Mouse (Mus musculus) CD4-positive helper T cell, adult 2 months (primary cell): Measurements from ENCODE around the gene Notch3.
"Not testable (repeated sequence)": the region's sequence is repeated elsewhere in the genome, so short reads cannot be mapped to it uniquely, and the experiment has no call there.

ENCODE experiments used
- DNase-seq: peaks from one replicate; pipeline ENCODE4 v3.0.0-alpha.2; 2012; ENCODE audit warnings: low read depth, missing footprints, low spot score

Gene Notch3

DNA sequence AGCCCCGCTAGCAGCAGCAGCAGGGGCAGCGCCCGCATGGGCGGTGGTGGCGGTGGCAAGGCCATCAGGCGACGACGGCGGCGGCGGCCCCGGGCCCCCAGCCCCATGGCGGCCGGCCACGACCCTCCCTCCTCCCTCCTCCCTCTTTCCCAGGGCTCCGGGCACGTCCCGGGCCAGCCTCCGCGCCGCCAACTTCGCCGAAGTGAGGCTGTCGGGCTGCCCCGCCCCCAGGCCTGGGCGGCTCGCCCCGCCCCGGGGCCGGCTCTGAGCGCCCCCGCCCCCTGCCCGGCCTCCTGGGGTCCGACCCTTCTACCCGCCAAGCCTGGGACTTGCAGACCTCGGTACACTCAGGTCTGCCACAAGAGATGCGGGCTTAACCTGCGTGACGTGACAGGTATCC lies at the start of gene Notch3:
TSS of gene Notch3 (minus strand) at position 166 of the 400 bp plus-strand sequence.
- DNase-seq, result peak; percentile 41

DNA sequence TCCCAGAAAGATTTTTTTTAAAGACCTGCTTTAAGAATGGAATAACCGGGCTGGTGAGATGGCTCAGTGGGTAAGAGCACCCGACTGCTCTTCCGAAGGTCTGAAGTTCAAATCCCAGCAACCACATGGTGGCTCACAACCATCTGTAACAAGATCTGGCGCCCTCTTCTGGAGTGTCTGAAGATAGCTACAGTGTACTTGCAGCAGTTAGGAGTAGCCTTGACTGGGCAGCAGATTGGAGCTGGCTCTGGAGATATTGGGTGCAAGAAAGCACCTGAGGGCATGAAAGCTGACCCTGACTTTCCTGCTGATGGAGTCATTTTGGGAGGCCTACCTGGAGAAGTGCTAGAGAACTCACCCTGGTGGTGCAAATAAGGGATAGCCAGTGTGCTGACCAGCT lies 48.9 kb upstream of the Notch3 start:
- DNase-seq, result not testable (repeated sequence)

DNA sequence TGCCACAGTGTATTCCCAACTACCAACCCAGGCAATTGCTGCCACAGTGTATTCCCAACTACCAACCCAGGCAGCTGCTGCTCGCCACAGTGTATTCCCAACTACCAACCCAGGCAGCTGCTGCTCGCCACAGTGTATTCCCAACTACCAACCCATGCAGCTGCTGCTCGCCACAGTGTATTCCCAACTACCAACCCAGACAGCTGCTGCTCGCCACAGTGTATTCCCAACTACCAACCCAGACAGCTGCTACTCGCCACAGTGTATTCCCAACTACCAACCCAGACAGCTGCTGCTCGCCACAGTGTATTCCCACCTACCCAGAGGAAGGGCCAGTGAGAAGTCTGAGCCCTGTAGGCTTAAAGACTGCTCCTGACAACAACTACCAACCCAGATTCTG lies 44.9 kb upstream of the Notch3 start:
- DNase-seq, result not testable (repeated sequence)

DNA sequence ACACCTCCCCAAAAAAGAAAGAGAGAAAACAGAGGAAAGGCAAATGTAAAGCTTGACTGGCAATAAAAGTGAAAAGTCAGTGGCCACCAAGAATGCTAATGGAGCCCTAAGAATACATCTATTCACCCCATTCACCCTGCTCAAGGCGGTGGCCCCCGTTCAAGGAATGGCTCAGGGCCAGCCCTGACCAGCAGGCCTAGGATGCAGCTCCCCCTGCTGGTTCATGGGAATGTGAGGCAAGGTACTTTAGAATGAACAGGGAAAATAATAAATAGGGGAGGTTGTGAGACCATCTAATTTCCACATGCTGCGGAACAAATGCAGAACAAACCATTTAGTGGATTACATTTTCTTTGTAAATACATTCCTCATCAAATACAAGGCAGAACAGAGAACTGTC lies 43.1 kb upstream of the Notch3 start:
- DNase-seq, result peak; percentile 26

DNA sequence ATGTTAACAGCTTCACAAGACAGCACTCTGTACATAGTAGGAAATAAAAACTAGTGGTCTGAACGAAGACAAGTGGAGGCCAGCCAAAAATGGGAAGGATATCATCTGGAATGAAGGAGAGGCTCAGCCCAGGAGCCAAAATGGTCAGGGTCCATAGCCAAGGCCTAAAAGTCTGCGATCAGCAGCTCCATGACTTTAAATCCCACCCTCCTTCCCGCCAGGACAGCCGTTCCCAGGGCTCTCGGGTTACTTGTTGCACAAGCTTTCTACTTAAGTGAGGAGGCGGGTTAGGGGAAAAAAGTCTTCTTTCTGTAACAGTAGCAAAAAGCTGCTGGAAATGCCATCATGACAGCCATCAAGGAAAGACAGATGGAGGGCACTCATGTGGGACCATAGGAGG lies 42.5 kb upstream of the Notch3 start:
- no peak for DNase-seq

DNA sequence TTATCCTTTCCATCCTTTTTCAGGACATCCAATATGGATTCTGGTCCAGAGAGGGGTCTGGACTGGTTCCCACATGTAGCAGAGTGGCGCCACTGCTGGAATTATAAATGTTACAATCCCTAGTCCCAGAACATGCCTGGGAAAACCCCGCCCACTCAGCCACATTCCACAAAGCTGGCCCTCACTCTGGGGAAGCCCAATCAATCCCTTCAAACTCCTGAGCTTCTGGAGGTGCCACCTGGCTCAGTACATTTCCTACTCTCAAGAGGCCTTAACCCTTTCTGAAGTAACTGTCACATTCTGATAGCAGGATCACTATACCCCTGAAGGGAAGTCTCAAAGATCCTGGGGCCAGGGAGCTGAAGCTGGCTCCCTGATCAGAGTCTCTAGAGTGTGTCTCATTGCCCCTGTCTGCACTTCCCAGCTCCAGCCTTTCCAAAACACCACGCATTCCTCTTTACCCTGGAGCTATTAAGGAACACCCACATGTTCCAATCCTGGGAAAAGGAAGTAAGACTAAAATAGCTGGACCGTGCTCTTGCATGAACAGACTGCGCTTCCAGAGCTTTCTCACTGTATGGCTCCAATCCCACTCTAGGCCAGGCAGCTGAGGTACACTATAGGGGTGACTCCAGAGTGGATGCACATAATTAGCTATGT lies 41.1 kb upstream of the Notch3 start:
- DNase-seq, result no peak

DNA sequence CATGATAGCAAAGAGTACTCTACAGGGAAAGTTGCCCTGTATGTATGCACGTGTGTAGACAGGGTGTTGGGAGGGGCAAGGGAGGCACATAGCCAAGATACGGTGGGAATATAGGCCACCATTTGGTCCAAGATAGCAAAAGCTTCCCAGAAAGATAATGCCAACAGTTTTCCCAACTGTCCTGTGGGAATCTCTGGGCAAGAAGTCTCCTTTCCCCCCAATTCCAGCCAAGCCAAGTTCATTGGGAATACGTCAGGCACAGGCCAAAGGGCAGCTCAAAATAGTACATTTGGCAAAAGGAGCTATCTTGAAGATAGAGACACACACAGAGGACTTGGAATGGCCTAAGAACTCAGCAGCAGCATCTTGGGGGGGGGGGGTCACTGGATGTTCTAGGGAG lies 38.7 kb upstream of the Notch3 start:
- DNase-seq, result no peak

DNA sequence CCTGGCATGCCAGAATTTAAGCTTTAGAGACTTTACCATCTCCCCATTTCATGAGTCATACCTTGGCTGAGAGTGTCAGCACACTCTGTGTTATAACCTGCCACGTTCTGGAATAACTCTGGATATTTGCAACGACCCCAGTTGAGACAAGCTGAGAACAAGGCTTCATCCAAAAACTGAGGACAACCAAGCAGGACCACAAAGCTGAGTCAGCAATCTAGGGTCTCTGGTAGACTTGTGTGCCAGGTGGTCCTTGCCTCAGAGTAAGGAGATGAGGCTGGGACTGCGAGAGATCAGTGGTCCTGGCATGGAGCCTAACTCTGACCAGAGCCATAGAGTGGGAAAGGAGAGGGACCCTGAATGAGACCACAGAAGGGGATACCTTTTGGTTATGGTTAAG lies 36.3 kb upstream of the Notch3 start:
- no peak for DNase-seq

DNA sequence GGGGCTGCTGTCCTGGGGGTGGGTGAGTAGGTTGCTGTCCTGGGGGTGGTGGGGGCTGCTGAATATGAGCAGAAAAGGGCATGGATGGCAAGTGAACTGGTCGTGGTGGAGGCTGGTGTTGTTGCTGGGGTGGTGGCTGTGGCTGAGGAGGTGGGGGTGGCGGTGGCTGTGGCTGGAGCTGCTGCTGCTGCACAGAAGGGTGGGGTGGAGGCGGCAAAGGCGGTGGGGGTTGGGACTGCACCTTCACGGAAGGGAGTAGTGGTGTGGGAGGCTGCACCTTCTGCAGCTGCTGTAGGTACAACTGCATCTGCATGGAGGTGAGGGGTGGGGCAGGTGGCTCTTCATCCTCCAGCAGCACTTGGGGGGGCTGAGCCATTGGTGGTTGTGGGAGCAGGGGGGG lies 34.4 kb upstream of the Notch3 start:
- peak; percentile 38 for DNase-seq

DNA sequence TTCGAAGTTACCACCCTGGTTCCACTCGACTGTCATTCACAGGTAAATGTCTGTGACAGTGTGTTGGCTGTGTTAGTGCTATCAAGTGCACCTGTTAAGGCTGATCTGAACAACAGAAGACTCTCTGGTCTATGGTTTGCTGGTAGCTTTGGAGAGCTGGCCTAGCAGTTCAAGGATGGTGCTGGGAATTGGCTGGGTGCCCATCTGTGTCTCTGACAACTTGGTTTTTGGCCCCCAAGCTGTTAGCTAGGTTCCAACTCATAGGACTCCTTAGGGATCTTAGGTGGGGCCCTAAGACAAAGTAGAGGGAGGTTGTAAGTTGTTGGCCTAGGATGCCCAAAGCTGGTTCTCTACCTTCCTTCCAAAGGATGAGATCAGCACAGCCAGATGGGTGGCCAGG lies 33.1 kb upstream of the Notch3 start:
- no peak for DNase-seq

DNA sequence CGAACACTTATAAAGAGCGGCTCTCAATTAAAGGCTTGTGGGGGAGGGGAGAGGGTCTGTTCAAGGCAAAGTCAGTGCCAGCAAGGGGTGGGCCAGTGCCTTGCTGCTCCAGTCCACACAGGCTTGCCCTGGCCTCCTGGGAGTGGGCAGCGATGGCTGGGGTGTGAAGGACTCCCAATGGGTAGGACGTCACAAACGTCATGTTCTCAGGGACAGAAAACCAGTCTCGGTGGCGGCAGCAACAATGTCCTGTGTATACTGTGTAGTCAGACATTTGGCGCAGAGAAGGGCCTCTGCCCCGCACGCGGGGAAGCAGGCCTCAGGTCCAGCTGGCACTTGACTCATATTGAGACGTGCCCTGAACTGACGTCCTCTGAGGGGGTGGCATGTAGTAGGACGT lies 30.5 kb upstream of the Notch3 start:
- no peak for DNase-seq

DNA sequence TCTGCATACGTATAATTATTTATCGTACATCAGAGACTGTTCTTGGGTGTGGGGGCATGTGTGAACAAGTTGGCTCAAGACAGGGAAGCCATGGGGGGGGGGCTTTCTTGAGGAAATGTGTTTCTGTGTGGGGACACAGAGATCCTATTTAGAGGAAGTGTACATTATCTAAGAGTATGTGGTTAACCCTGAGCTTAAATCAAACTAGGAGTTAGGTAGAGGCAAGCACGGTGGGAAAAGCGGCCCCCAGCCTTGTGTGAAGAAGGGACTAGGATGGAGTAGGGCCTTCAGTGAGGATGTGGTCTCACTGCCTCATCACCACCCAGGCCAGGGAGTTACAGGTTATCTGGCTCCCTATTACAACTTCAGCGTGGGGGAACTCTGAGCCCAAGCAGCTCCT lies 29.1 kb upstream of the Notch3 start:
- no peak for DNase-seq

DNA sequence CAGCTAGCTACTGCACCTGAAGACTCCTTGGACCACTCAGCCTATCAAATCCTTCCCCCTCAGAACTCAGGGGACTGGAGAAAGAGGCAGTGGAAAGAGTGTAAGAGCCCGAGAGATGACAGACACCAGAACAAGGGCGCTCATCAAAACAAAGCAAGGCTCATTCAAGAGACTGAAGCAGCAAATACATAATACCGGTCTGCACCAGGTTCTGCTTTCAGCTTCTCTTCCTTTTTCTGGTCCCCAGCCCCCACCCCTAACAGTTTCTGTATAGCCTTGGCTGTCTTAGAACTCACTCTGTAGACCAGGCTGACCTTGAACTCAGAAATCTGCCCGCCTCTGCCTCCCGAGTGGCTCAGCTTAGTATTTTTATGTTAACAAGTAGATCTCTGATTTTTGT lies 26.4 kb upstream of the Notch3 start:
- no peak for DNase-seq

DNA sequence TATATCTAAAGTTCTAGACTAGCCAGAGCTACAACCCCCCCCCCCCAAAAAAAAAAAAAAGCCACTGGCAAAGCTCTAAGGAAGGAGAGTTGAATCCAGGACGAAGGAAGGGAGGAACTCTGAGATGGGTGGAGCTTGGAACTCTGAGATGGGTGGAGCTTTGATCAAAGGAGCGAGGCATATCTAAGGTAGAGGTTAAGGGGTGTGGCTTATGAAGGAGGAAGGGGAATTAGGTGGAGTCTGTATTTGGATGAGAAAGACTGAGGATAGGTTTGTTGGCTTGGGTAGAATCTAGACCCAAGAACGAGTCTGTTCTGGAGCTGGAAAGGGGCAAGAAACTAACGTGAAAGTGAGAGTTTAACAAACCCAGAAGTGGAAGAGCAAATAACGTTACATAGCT lies 23.2 kb upstream of the Notch3 start:
- peak; percentile 47 for DNase-seq

DNA sequence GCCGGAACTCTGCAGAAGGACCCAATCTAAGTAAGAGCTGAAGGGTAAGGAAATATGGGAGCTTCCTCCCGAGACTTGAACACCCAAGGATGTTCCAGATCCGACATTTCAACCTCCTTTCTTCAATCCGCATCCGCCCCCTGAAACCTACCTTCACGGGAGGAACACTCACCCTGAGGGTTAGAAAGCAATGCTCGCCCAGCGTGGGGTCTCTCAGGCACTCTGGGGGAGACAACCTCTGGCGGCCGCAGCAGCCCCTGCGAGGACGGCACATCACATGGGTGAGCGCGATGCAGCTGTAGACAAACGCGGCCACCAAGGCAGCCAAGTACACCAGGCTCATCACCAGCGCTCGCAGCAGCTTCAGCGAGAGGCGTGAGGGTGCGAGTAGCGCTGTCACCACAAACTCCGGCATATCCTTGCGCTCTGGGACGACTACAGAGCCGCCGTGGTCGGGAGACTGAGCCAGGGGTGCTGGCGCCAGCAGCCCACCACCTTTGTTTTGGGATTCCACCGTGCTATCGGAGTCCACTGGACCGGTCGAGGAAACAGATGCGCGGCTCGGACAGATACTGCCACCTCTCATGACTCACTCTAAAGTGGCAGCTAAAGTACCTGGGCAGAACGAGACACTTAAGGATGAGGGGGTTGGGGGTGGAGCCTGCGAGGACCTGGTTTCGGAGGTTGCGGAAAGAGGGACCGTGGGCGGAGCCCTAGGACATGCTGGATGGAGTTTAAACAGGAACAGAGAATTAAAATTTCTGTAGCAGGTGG lies 22.4 kb upstream of the Notch3 start, which contains the start of gene Ephx3:
TSS of gene Ephx3 (minus strand) at position 687 of the 774 bp plus-strand sequence.
- DNase-seq, result peak; percentile 41

DNA sequence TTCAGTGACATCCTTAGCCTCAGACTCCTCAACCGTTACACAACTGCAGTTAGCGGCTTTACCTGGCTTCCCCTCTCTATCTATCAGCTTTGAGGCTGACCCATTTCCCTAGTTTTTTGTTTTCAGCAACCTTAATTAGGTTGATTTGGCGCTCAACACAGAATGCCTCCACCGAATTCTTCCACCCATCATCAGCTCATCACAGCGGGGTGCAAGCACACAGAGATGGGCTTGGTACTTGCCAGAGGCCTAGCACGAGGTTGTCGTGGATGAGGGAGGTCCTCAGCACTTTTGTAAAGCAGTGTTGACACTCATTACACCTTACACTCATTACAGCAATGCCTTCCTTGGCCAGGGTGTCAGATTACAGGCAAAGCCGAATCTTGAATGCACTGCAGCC lies 16.4 kb upstream of the Notch3 start:
- DNase-seq, result no peak

DNA sequence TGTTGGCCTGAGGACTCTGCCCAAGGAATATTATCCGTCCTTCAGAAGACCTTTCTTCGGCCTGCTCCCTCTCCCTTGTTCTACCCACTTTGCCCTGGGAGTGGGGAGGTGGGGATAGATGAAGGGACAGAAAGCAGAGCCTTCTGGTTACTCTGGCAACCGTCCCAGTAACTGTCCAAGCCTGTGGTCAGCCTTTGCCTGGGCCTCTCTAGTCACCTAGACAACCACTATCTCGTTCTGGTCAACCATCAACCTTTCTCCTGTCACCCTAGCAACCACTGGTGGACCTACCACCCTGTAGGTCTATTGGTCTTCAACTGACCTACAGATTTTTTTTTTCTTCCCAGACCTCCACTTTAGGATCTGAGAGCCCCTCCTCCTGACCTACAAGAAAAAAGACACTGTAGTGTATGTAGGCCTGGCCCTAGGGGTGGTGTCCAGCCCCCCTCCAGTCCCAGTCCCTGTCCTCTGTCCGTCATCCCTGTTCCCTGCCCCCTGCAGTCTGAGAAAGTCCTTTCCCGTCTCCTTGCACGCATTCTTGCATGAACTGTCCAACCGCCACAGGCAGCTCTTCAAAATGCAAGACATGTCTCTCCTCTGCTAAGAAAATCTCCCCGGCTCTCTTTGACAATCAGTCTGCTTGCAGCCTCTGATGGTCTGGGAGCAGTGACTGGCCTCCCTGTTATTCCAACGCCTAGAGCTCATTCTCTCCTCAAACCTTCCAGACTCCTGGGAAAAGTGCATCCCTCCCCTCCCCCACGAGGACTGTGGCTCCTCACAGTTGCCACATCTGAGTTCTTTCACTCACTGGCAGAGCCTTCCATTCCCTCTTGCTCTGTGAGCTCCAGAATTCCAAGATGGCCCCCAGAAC lies 13.2 kb upstream of the Notch3 start:
- DNase-seq, result no peak

DNA sequence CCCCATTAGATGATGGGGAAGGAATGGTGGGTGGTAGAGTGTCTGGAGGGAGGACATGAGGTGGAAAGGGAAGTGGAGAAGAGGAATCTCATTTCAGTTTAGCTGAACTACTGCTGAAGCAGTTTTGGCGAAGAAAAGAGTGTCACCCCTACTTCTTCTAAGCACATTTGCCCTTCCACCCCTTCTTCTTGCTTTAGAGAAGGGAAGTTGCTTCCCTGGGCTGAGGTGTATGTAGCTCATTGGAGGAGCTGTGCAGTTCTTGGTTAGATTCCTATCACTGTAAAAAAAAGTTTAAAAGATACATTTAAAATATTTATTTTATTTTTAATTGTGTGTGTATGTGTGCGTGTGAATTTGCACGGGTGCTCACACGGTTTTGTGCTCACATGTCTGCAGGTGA lies 10.3 kb upstream of the Notch3 start:
- DNase-seq, result no peak

DNA sequence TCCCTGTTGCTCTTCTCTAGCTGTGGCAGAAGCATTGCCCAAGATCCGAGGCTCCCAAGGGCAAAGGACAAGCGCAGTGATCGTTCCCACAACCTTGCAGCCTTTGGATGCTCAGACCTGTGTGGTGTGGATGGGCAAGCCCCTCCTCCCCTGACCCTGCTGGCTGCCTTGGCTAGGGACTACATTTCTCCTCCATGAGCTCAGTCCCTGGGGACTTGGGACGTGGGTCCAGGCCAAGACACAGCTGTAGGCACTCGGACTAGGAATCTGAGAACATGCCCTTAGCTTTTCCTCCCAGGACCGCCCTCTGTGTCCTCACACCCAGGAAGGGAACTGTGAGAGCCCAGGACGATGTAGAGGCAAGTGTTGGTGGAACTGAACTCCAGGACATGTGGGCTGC lies 6.5 kb upstream of the Notch3 start:
- DNase-seq, result no peak

DNA sequence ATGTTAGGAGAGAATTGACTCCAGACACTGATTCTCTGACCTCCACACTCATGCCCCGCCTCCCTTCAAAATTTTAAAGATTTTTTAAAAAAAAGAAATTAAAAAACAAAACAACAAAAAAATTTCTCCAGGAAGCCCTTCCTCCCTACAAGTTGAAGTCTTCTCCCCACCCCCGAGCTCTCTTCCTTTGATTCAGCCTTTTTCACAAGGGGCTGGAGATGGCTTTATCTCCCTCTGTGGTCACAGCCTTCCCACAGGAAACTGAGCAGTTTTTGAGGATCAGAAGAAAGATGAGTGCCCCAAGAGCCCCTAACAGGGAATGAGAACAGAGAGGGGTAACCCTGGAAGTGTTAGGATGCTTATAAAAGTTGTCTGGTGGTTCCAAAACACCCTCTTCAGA lies 5.8 kb upstream of the Notch3 start:
- DNase-seq, result no peak

DNA sequence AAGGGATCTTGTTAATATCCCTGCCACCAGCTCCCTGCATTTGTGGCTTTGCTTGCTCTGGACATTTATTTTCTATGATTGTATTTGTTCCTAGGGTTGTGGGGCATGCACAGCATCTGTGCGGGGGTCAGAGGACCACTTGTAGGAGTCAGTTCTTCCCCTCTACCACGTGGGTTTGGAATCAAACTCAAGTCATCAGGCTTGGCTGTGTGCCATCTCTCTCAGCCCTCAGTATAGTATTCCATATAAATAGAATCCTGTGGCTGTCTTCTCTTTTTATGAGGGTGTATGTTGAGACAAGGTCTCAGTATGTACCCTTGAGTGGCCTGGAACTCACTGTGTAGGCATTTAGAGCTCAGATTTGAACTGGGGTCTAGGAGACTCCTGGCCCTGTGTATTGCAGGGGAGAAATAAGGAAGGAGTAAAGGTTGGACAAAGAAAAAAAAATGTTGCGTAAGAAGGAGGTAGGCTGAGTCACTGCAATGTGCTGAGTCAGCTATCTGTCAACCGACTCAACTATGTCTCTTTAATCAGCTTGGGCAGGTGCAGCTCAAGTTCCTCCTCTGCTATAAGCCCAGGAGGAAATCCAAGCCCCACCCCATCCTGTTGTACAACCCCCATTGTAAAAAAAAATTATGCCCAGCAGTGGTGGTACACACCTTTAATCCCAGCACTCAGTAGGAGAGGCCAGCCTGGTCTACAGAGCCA lies 3.0 kb upstream of the Notch3 start:
- DNase-seq, result no peak
